Mouse (Mus musculus) kidney, adult 2 months (tissue): ENCODE results near the gene Olfr1434.
"Not testable (repeated sequence)": the region's sequence is repeated elsewhere in the genome, so short reads cannot be mapped to it uniquely, and the experiment has no call there.

Experiments
- CTCF ChIP-seq: fragments of 200-500 bp; conservative IDR thresholded peaks from 2 replicates; pipeline ENCODE4 v1.5.1; 2011; ENCODE audit warnings: low read depth, mild to moderate bottlenecking, control low read depth, low read length, moderate library complexity, mixed read lengths; ENCODE audit not compliant: insufficient read depth, insufficient read length
- POLR2A ChIP-seq: fragments of 200-500 bp; IDR thresholded peaks from one replicate; pipeline ENCODE4 v1.6.1; 2011; ENCODE audit warnings: low read depth, low read length, control low read depth

- not testable (repeated sequence) for TF ChIP-seq POLR2A, CTCF
Observed at GRCm38 (mm10) chr19:12299030-12299429, 19.4 kb downstream of the Olfr1434 start, which contains the start of gene Olfr1436.
